Mouse (Mus musculus): ENCODE measurements around the gene Ppat. TPM values are rescaled to one million over a fixed set of nuclear protein-coding genes. Genes with fewer than 3 reads are reported as not detected.
A peak's percentile ranks its signal among the peaks of the same experiment; 100 is the strongest.
"Not testable (repeated sequence)": the region's sequence is repeated elsewhere in the genome, so short reads cannot be mapped to it uniquely, and the experiment has no call there.

Ppat gene
- total RNA-seq, 2 experiments from 2014 or later = 17.4 to 19.3 TPM

GRCm38 (mm10) chr5:76952112-76953040, 998 bp upstream of the Ppat start:
- intact Hi-C loops (cut with DNase I) = no loop called here
- DNase-seq (ENCODE audit: low spot score in 2 of 2) = no peak

DNA sequence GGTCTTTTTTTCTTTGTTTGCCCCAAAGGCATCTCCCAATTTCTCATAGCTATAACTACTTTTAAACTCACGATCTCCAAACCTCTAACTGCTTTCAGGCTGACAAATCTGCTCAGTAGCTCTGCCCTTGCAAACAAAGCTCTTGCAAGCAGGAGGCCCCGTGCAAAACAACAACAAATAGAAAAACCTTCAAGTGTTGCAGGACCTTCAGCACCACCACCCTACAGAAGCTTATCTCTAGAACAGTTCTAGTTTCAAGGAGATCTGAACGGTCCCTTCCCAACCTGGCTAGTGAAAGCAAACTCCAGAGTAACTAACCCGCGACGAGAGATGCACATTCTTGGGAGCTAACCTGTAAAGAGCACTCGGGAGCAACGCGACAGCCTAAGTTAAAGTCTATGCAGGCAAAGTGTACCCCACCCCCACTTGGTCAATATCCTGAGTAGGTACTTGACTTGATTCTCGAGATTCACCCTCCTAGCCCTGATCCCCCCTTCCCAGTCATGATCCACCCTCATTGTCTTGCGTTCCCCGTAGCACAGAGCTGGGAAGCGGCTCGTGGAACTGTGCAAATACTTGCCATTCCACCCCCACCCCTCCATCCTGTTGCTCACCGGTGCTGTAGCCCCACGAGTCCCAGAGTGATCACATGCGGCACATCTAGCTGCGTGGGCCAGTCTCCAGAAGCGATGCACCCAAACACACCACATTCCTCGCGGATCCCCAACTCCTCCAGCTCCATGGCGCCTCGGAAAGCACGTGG, 854 bp downstream of the Ppat start:
- intact Hi-C loops (cut with DNase I) = loop anchor here (1.0 to 2.0 kb wide), 2 partner anchors 45 to 362 kb away; partner anchors contain the start of genes Aasdh and Cep135
- DNase-seq (ENCODE audit: low spot score in 2 of 2) = no peak

GRCm38 (mm10) chr5:76947758-76948157, 3.6 kb downstream of the Ppat start:
- DNase-seq (ENCODE audit: low spot score in 2 of 2) = no peak
- intact Hi-C loops (cut with DNase I) = no loop called here

DNA sequence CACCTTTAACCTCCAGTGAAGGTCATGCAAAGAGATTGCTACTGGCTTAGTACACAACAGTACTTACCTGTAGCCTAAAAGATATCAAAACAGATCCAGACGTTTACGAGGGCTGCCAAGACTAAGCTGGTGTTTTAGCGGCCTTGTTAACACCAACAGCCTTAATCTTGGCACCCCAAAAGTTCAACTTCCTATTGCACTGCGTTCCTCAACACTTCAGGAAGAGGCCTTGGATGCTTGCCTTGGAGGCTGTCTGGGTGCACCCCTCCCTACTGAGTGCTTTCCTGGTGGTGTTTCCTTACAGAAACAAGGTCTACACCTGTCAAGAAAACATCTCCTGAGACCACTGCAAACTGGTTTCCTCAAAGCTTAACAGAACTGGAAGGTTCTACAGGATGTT, 4.2 kb downstream of the Ppat start:
- intact Hi-C loops (cut with DNase I) = no loop called here
- DNase-seq (ENCODE audit: low spot score in 2 of 2) = no peak

DNA sequence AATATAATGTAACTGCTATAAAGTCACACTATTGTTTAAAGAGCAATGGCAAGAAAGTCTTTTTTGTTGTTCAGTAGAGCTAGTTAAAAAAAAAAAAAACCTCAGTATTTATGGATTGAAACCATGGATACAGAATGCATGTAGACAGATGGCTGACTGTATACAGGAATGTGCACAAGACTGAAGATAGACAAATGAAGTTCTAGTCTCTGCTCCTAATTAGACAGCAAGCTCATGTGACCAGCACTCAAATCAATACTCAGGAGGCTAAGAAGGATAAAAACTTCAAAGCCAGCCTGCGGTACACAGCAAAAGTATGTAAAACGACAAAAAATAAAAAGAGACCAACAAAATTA, 5.7 kb downstream of the Ppat start:
- DNase-seq (ENCODE audit: low spot score in 2 of 2) = no peak
- intact Hi-C loops (cut with DNase I) = no loop called here

DNA sequence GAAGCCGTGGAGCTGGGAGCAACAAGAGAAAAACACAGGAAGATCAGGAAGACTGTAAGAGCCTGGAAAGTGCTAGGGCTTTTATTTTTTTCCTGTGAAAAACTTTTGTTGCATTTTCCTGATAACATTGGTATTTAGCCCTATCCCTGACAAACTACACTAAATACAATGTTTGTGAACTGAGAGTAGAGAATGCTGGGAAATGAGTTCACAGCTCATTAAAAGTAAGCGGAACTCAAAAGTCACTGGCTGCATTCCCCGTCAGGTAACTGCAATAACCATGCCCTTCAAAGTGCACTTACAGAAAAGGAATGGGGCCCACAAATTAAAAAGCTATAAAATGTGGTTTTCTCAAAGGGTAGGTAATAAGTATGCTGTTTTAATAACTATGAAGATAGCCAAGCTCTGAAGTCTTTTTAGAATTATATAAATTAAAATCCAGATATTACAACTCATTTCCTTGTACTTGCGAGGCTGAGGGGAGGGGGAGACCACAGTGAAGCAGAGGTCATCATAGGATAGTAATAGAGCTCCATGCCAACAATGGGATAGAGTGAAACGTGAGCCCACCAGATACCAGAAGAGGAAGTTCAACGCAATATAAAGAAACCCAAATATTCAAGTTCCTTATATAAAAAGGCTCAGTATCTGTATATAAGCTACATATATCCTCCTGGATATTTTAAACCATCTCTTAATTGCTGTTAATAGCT, 6.3 kb downstream of the Ppat start:
- intact Hi-C loops (cut with DNase I) = no loop called here
- no peak for DNase-seq (ENCODE audit: low spot score in 2 of 2)

- intact Hi-C loops (cut with DNase I) = no loop called here
These were observed 8.9 kb downstream of the Ppat start for GRCm38 (mm10) chr5:76942505-76942904.

GRCm38 (mm10) chr5:76941975-76942374, 9.4 kb downstream of the Ppat start:
- no peak for DNase-seq (ENCODE audit: low spot score in 2 of 2)
- intact Hi-C loops (cut with DNase I) = no loop called here

More at GRCm38 (mm10) chr5:76942505-76942904, 8.9 kb downstream of the Ppat start:
- DNase-seq (ENCODE audit: low spot score in 2 of 2) = no peak

DNA sequence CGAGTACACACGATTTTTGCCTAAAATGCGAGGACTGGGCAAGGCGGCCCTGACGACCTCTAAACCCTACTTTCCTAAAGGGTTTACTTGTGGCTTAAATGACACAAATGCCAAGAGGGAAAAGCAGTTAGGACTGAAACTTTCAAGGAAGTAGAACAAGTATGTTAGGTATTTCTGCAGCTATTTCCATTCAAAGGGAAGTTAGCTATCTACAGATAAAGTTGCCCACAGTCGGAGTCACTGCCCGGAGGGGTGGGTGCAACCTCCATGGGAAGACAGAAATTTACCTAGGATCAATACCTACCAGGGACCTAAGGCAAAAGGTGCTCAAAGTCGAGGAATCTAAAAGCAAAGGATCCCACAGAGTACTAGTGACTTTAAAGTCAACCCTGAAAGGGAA, 11.7 kb downstream of the Ppat start:
- no peak for DNase-seq (ENCODE audit: low spot score in 2 of 2)
- intact Hi-C loops (cut with DNase I) = no loop called here

- intact Hi-C loops (cut with DNase I) = no loop called here
- no peak for DNase-seq (ENCODE audit: low spot score in 2 of 2)
These were observed 22.0 kb downstream of the Ppat start for GRCm38 (mm10) chr5:76929180-76929877.

DNA sequence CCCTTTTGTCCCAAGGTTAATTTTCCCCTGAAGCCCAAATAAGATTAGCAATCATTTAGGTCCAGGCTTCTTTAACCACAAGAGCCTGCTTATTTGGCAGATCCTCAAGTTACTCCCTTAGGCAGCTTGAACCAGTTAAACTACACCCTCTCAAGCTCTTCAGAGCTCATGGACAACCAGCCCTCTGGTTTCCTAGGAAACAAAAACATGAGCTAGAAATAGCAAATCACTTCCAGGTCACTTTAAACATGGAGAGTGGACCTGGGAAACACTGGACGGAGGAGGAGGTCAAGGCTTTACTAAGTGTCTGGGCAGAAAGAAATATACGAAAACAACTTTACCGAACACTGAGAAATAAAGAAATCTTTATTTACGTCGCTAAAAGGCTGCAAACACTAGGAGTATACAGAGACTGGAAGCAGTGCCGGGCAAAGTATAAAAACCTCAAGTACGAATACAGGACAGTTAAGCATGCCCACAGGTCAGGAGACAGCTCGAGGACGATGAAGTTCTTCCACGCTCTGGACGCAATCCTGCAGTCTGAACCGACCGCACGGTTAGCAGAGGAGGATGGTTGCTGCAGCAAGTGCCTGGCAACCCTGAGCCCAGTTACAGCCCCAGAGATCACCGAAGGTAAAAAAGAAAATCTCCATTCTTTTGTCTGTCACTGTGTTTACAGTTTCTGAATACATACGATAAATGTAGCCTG, 23.1 kb downstream of the Ppat start:
- intact Hi-C loops (cut with DNase I) = no loop called here
- DNase-seq (ENCODE audit: low spot score in 2 of 2) = peak; percentile 31 to 69

- intact Hi-C loops (cut with DNase I) = no loop called here
- DNase-seq (ENCODE audit: low spot score in 2 of 2) = no peak
These were observed 27.1 kb downstream of the Ppat start for GRCm38 (mm10) chr5:76924296-76924695.

DNA sequence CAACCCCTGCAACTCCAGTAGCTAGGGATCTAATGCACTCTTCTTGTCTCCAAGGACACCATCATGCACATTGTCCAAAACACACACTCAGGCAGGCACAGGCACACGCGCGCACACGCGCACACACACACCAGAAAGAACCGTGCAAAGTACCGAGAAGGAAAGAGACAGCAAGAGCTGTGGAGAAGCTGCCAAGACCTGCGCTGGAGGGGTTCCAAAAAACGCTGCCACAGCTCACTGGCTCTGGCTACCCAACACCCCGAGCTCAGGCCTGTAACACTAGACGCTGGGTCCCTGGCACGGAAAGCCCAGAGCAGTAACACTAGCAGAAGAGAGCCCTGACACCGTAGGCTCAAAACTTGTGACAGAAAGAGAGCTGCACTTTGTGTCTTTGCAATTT, 27.9 kb downstream of the Ppat start:
- intact Hi-C loops (cut with DNase I) = no loop called here
- DNase-seq (ENCODE audit: low spot score in 2 of 2) = peak; percentile 44 to 56

DNA sequence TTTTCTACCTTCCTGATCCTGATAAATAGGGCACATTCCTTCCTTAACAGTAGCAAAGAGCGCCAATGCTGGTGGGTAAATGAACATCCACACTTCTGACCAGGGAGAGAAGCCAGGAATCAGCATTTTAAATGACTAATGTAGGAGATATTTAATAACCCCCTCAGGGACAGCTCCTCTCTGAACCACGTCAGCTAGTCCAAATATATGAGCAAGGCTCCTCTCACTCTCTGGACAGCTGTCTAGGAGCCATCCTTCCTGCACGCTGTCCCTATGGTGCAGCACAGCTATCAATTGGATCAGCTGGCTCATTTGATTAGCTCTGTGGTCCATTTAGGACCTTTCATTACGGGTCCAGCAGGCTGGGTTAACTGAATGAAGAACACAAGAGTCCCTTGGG, 28.5 kb downstream of the Ppat start:
- no peak for DNase-seq (ENCODE audit: low spot score in 2 of 2)
- intact Hi-C loops (cut with DNase I) = no loop called here

DNA sequence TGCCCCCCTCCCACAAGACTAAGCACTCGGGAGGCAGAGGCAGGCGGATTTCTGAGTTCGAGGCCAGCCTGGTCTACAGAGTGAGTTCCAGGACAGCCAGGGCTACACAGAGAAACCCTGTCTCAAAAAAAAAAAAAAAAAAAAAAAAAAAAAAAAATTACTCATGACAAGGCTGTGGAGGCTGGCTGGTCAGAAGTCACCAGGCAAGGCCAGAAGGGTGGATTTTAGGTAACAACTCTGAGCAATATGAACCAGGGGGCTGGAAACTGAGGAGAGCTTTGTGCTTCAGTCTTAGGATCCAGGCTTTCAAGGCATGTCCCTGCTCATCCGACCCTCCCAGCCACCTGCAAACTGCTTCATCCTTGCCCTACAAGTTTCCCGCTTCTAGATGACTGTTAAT, 38.9 kb downstream of the Ppat start:
- intact Hi-C loops (cut with DNase I); DNase-seq (ENCODE audit: low spot score in 2 of 2): not testable (repeated sequence)

DNA sequence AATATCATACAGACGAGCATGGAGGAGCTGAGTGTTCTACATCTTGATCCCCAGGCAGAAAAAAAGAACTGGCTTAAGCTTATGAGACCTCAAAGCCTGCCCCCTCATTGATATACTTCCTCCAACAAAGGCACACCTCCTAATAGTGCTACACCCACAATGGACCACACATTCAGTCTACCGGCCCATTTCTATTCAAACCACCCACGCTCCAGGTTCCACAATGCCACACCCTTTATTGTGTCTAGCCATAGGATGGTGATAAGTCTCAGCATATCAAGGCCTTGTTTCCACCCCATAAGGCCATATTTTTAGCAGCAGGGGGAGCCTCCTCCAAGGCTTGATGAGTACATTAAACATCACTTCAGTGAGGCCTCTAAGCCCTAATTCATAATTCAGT, 40.6 kb downstream of the Ppat start:
- DNase-seq (ENCODE audit: low spot score in 2 of 2) = no peak
- intact Hi-C loops (cut with DNase I) = no loop called here

DNA sequence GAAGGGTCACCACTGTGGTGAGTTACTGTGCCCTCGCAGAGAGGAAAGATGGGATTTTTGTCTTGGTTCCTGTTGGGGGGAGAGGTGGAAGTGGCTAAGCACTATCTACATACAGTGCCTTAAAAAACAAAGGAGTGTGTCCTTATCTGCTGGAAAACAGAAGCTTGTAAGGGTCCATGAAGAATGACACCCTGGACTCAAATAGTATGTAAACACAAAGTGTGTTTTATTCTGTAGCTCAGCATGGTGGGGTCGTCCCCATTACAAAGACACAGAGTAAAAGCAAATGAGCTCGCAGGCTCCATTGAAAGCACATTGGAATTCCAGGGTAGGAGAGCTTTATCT, 45.3 kb downstream of the Ppat start:
- DNase-seq (ENCODE audit: low spot score in 2 of 2) = no peak
- intact Hi-C loops (cut with DNase I) = no loop called here

DNA sequence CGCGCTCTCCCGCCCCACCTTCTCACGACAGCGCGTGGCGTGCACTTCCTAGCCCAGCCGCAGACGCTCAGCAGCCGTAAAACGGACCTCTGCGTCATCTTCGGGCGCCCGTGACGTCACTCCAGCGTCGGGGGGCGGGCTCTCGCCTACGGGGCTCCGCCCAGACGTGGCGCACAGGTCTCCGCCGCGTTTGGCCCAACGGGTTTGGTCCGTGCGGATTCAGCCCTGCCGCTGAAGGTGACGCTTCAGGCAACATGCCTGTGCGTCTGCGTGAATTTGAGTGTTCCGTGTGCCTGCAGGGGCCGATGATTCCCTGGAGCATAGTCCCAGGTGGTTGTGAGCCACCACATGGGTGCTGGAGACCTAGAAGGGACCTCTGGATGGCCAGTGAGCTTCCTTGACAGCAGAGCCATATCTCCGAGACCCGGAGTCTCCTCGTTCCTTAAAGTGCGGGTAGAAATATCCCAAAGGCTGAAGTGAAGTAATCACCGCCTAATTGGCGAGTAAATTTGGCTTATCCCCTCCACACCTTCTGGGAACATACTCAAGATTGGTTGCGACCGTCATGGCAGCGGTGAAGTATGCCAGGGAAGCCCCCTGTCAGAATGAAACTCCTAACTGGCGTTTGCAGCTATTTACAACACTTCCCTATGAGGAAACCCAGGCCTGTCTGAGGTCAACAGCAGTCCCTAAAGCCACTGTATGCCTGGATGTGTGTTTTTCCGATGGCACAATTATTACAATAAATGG, 45.8 kb downstream of the Ppat start, which contains the start of gene Aasdh:
TSS of gene Aasdh (minus strand) at position 110 of the 750 bp plus-strand sequence.
- intact Hi-C loops (cut with DNase I) = loop anchor here (1.0 to 2.0 kb wide), 2 partner anchors 46 to 69 kb away; partner anchors contain the start of genes Paics, Ppat and Srp72
- peak; percentile 93 to 96 for DNase-seq (ENCODE audit: low spot score in 2 of 2)

Measured in left cerebral cortex, postnatal 25 days (tissue).